Mouse (Mus musculus): ENCODE measurements around the gene Aamdc. TPM values are rescaled to one million over a fixed set of nuclear protein-coding genes. Genes with fewer than 3 reads are reported as not detected.

The Aamdc gene
- polyA plus RNA-seq, 1 experiment from 2014 or later, result 16.1 TPM

- no peak for ATAC-seq (ENCODE audit: low read depth)
- H3K9me3 ChIP-seq (replicated peaks; ENCODE audit: control insufficient read depth, low read length), result no peaks in the 10 kb centered on the region
- H3K4me2 ChIP-seq (ENCODE audit: low read depth, low read length), result no peak overlapping the region
- H3K9ac ChIP-seq (ENCODE audit: low read depth, low read length), result no peak overlapping the region
- H3K36me3 ChIP-seq (ENCODE audit: control insufficient read depth, insufficient read depth), result peaks cover 2% of the 10 kb centered on the region; the same call in 1 of the 2 replicates
- 71% methylated on average over 2 of the region's 2 CpGs for WGBS (ENCODE audit: insufficient replicate concordance)
- H3K27ac ChIP-seq (ENCODE audit: low read length), result no peak overlapping the region
- H3K27me3 ChIP-seq (ENCODE audit: control insufficient read depth, insufficient read depth, low read depth, low read length), result no peaks in the 10 kb centered on the region
- no peak overlapping the region for H3K4me3 ChIP-seq (ENCODE audit: low read depth, low read length)
- no peaks in the 10 kb centered on the region for H3K4me1 ChIP-seq (ENCODE audit: control insufficient read depth, low read depth, low read length)
Measured at GRCm38 (mm10) chr7:97546462-97546861, 32.8 kb downstream of the Aamdc start.

- Histone ChIP-seq H3K36me3 (ENCODE audit: control insufficient read depth, insufficient read depth) (peaks cover 8% of the 10 kb centered on the region), H3K9me3 (replicated peaks; ENCODE audit: control insufficient read depth, low read length) (no peaks in the 10 kb centered on the region), H3K27me3 (ENCODE audit: control insufficient read depth, insufficient read depth, low read depth, low read length) (no peaks in the 10 kb centered on the region), H3K9ac (ENCODE audit: low read depth, low read length) (no peak overlapping the region), H3K4me2 (ENCODE audit: low read depth, low read length) (no peak overlapping the region), H3K4me1 (ENCODE audit: control insufficient read depth, low read depth, low read length) (no peaks in the 10 kb centered on the region), H3K4me3 (ENCODE audit: low read depth, low read length) (no peak overlapping the region), H3K27ac (ENCODE audit: low read length) (no peak overlapping the region)
- WGBS (ENCODE audit: insufficient replicate concordance), result 78% methylated on average over 5 of the region's 5 CpGs
- ATAC-seq (ENCODE audit: low read depth), result no peak
Measured at GRCm38 (mm10) chr7:97536571-97536970, 42.7 kb downstream of the Aamdc start.

GRCm38 (mm10) chr7:97535531-97535930 is 43.8 kb downstream of the Aamdc start:
- peaks cover 11% of the 10 kb centered on the region for H3K36me3 ChIP-seq (ENCODE audit: control insufficient read depth, insufficient read depth)
- no peak overlapping the region for H3K4me3 ChIP-seq (ENCODE audit: low read depth, low read length)
- WGBS (ENCODE audit: insufficient replicate concordance), result 85% methylated on average over 5 of the region's 5 CpGs

GRCm38 (mm10) chr7:97519935-97520334 is 59.4 kb downstream of the Aamdc start:
- 71% methylated on average over 2 of the region's 2 CpGs for WGBS (ENCODE audit: insufficient replicate concordance)

More at GRCm38 (mm10) chr7:97535531-97535930, 43.8 kb downstream of the Aamdc start:
- ATAC-seq (ENCODE audit: low read depth), result no peak
- Histone ChIP-seq H3K4me1 (ENCODE audit: control insufficient read depth, low read depth, low read length) (no peaks in the 10 kb centered on the region), H3K9me3 (replicated peaks; ENCODE audit: control insufficient read depth, low read length) (0 out of 2 replicates have a peak, but pooled peaks cover 2% of the 10 kb centered on the region), H3K4me2 (ENCODE audit: low read depth, low read length) (no peak overlapping the region), H3K27ac (ENCODE audit: low read length) (no peak overlapping the region), H3K27me3 (ENCODE audit: control insufficient read depth, insufficient read depth, low read depth, low read length) (no peaks in the 10 kb centered on the region), H3K9ac (ENCODE audit: low read depth, low read length) (no peak overlapping the region)

DNA sequence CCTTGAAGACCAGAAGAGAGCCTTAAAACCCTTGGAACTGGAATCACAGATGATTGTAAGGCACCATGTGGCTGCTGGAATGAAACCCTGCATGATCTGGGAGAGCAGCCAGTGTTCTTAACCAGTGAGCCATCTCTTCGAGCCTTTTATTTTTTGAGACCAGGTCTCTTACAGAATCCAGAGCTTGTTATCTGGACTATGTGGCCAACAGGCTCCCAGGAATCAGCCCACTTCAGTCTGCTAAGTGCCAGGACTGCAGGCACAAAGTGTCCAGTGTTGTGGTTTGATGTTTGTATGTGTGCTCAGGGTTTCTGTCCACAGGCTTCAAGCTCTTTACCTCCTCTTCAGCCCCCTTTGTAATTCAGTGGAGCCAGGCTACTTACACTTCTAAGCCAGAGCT is 64.5 kb downstream of the Aamdc start:
- Histone ChIP-seq H3K9ac (ENCODE audit: low read depth, low read length) (no peak overlapping the region), H3K4me2 (ENCODE audit: low read depth, low read length) (no peak overlapping the region), H3K27me3 (ENCODE audit: control insufficient read depth, insufficient read depth, low read depth, low read length) (no peaks in the 10 kb centered on the region), H3K4me3 (ENCODE audit: low read depth, low read length) (no peak overlapping the region), H3K36me3 (ENCODE audit: control insufficient read depth, insufficient read depth) (peaks cover 3% of the 10 kb centered on the region; the same call in 1 of the 2 replicates), H3K4me1 (ENCODE audit: control insufficient read depth, low read depth, low read length) (no peaks in the 10 kb centered on the region), H3K9me3 (replicated peaks; ENCODE audit: control insufficient read depth, low read length) (no peaks in the 10 kb centered on the region), H3K27ac (ENCODE audit: low read length) (no peak overlapping the region)
- WGBS (ENCODE audit: insufficient replicate concordance), result 57% methylated on average over 1 of the region's 1 CpGs
- ATAC-seq (ENCODE audit: low read depth), result no peak

More at GRCm38 (mm10) chr7:97519935-97520334, 59.4 kb downstream of the Aamdc start:
- no peak for ATAC-seq (ENCODE audit: low read depth)
- peaks cover 6% of the 10 kb centered on the region for H3K36me3 ChIP-seq (ENCODE audit: control insufficient read depth, insufficient read depth)
- H3K27me3 ChIP-seq (ENCODE audit: control insufficient read depth, insufficient read depth, low read depth, low read length), result no peaks in the 10 kb centered on the region
- H3K4me2 ChIP-seq (ENCODE audit: low read depth, low read length), result no peak overlapping the region
- H3K9ac ChIP-seq (ENCODE audit: low read depth, low read length), result no peak overlapping the region
- H3K27ac ChIP-seq (ENCODE audit: low read length), result no peak overlapping the region
- H3K9me3 ChIP-seq (replicated peaks; ENCODE audit: control insufficient read depth, low read length), result no peaks in the 10 kb centered on the region
- no peak overlapping the region for H3K4me3 ChIP-seq (ENCODE audit: low read depth, low read length)
- no peaks in the 10 kb centered on the region for H3K4me1 ChIP-seq (ENCODE audit: control insufficient read depth, low read depth, low read length)

DNA sequence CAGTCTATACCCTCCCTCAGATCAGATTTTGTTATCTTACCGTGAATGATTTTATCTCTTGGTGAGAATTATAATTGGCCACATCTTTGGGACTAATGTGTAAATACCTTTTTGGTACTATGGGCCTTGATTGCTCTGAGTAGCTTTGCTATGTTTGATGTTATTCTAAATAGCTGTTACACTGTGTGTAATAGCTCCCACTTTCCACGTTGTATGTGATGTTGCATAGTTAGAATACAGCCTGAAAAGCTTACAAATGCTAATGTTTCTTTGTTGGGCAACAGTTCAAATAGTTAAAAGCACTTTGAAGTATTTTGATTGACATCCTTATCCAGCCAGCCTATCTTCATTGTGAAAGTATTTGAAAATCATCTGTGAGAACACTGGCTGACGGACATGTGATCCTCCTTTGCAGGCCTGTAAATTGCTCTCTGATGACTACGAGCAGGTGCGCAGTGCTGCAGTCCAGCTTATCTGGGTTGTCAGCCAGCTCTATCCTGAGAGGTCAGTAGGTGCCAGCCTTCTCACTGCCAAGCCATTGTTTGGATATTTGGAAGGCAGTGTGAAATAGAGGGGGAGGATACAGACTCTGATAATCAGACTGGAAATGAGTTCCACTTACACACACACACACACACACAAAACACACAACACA is 78.6 kb downstream of the Aamdc start:
- ATAC-seq (ENCODE audit: low read depth), result no peak
- no peak overlapping the region for H3K9ac ChIP-seq (ENCODE audit: low read depth, low read length)
- 80% methylated on average over 5 of the region's 5 CpGs for WGBS (ENCODE audit: insufficient replicate concordance)
- no peak overlapping the region for H3K4me2 ChIP-seq (ENCODE audit: low read depth, low read length)
- no peak overlapping the region for H3K4me3 ChIP-seq (ENCODE audit: low read depth, low read length)
- H3K4me1 ChIP-seq (ENCODE audit: control insufficient read depth, low read depth, low read length), result no peaks in the 10 kb centered on the region
- no peak overlapping the region for H3K27ac ChIP-seq (ENCODE audit: low read length)
- no peaks in the 10 kb centered on the region for H3K9me3 ChIP-seq (replicated peaks; ENCODE audit: control insufficient read depth, low read length)
- no peaks in the 10 kb centered on the region for H3K27me3 ChIP-seq (ENCODE audit: control insufficient read depth, insufficient read depth, low read depth, low read length)
- peaks cover 2% of the 10 kb centered on the region; the same call in 1 of the 2 replicates for H3K36me3 ChIP-seq (ENCODE audit: control insufficient read depth, insufficient read depth)

Other genes starting within 250 kb of the Aamdc start
- gene Usp35, start 247.5 kb downstream of the Aamdc start, polyA plus RNA-seq (2015; fragmentation: Nextera tagmentation; extraction: Ambion mirVana), result 0.09 and 0.14 TPM in 2 replicates
- 1.1 and 1.4 TPM in 2 replicates for gene Kctd21, start 247.2 kb downstream of the Aamdc start, polyA plus RNA-seq (2015; fragmentation: Nextera tagmentation; extraction: Ambion mirVana)
- gene Alg8, start 207.9 kb downstream of the Aamdc start, polyA plus RNA-seq (2015; fragmentation: Nextera tagmentation; extraction: Ambion mirVana), result 29.4 and 30.2 TPM in 2 replicates
- gene Ndufc2, start 179.5 kb downstream of the Aamdc start, polyA plus RNA-seq (2015; fragmentation: Nextera tagmentation; extraction: Ambion mirVana), result 144 and 171 TPM in 2 replicates
- gene Thrsp, start 161.8 kb downstream of the Aamdc start, polyA plus RNA-seq (2015; fragmentation: Nextera tagmentation; extraction: Ambion mirVana), result 0.36 and 0.92 TPM in 2 replicates
- gene Kctd14, start 128.2 kb downstream of the Aamdc start, polyA plus RNA-seq (2015; fragmentation: Nextera tagmentation; extraction: Ambion mirVana), result 9.4 and 10.2 TPM in 2 replicates
- 16.1 and 17.8 TPM in 2 replicates for gene Ints4, start 98.5 kb downstream of the Aamdc start, polyA plus RNA-seq (2015; fragmentation: Nextera tagmentation; extraction: Ambion mirVana)
- gene Rsf1, start 392 bp upstream of the Aamdc start, polyA plus RNA-seq (2015; fragmentation: Nextera tagmentation; extraction: Ambion mirVana), result 4.7 and 5.3 TPM in 2 replicates
- 50.8 and 56.1 TPM in 2 replicates for gene Clns1a, start 117.1 kb upstream of the Aamdc start, polyA plus RNA-seq (2015; fragmentation: Nextera tagmentation; extraction: Ambion mirVana)
- gene Aqp11, start 158.8 kb upstream of the Aamdc start, polyA plus RNA-seq (2015; fragmentation: Nextera tagmentation; extraction: Ambion mirVana), result 42.6 and 49.8 TPM in 2 replicates
- 9.3 and 10.1 TPM in 2 replicates for gene Pak1, start 209.0 kb upstream of the Aamdc start, polyA plus RNA-seq (2015; fragmentation: Nextera tagmentation; extraction: Ambion mirVana)